Mouse (Mus musculus): ENCODE measurements around the gene Drd3. TPM values are rescaled to one million over a fixed set of nuclear protein-coding genes. Genes with fewer than 3 reads are reported as not detected.

Drd3 gene
- not detected for total RNA-seq (2021)
- long read RNA-seq, experiment 1, result 0 reads
- long read RNA-seq, experiment 2, result 0 reads

GRCm38 (mm10) chr16:43753751-43754150, at the start of gene Drd3:
TSS of gene Drd3 (plus strand) at chr16:43754026.
- intact Hi-C loops (cut with DNase I), result no loop called here
- DNase-seq, result no peak

GRCm38 (mm10) chr16:43708335-43709061, 45.3 kb upstream of the Drd3 start:
- intact Hi-C loops (cut with DNase I), result no loop called here

GRCm38 (mm10) chr16:43709062-43709413, 44.8 kb upstream of the Drd3 start:
- no peak for DNase-seq
- intact Hi-C loops (cut with DNase I), result no loop called here

More at GRCm38 (mm10) chr16:43708335-43709061, 45.3 kb upstream of the Drd3 start:
- no peak for DNase-seq

- DNase-seq, result no peak
- intact Hi-C loops (cut with DNase I), result no loop called here
Observed at GRCm38 (mm10) chr16:43709432-43710133, 44.2 kb upstream of the Drd3 start.

GRCm38 (mm10) chr16:43710134-43710475, 43.7 kb upstream of the Drd3 start:
- intact Hi-C loops (cut with DNase I), result no loop called here

GRCm38 (mm10) chr16:43710651-43711050, 43.2 kb upstream of the Drd3 start:
- intact Hi-C loops (cut with DNase I), result no loop called here
- peak; percentile 30 to 34 for DNase-seq

More at GRCm38 (mm10) chr16:43710134-43710475, 43.7 kb upstream of the Drd3 start:
- no peak for DNase-seq

GRCm38 (mm10) chr16:43711361-43711760, 42.5 kb upstream of the Drd3 start:
- DNase-seq, result no peak
- intact Hi-C loops (cut with DNase I), result no loop called here

GRCm38 (mm10) chr16:43724444-43724843, 29.4 kb upstream of the Drd3 start:
- DNase-seq, result no peak
- intact Hi-C loops (cut with DNase I), result no loop called here

GRCm38 (mm10) chr16:43729506-43730221, 24.2 kb upstream of the Drd3 start:
- intact Hi-C loops (cut with DNase I), result no loop called here
- no peak for DNase-seq

GRCm38 (mm10) chr16:43730281-43730680, 23.5 kb upstream of the Drd3 start:
- intact Hi-C loops (cut with DNase I), result no loop called here
- DNase-seq, result no peak

- DNase-seq, result no peak
- intact Hi-C loops (cut with DNase I), result no loop called here
Observed at GRCm38 (mm10) chr16:43732496-43732895, 21.3 kb upstream of the Drd3 start.

- DNase-seq, result no peak
- intact Hi-C loops (cut with DNase I), result no loop called here
Observed at GRCm38 (mm10) chr16:43732900-43733299, 20.9 kb upstream of the Drd3 start.

- no peak for DNase-seq
- intact Hi-C loops (cut with DNase I), result no loop called here
Observed at GRCm38 (mm10) chr16:43737933-43738332, 15.9 kb upstream of the Drd3 start.

- intact Hi-C loops (cut with DNase I), result no loop called here
- no peak for DNase-seq
Observed at GRCm38 (mm10) chr16:43740936-43741335, 12.9 kb upstream of the Drd3 start.

- no peak for DNase-seq
Observed at GRCm38 (mm10) chr16:43748424-43748823, 5.4 kb upstream of the Drd3 start.

GRCm38 (mm10) chr16:43752900-43753299, 926 bp upstream of the Drd3 start:
- intact Hi-C loops (cut with DNase I), result no loop called here
- no peak for DNase-seq

More at GRCm38 (mm10) chr16:43748424-43748823, 5.4 kb upstream of the Drd3 start:
- intact Hi-C loops (cut with DNase I), result no loop called here

GRCm38 (mm10) chr16:43772358-43772757, 18.5 kb downstream of the Drd3 start:
- DNase-seq, result no peak
- intact Hi-C loops (cut with DNase I), result no loop called here

- no peak for DNase-seq
- intact Hi-C loops (cut with DNase I), result no loop called here
Observed at GRCm38 (mm10) chr16:43772766-43773165, 18.9 kb downstream of the Drd3 start.

GRCm38 (mm10) chr16:43773506-43773905, 19.7 kb downstream of the Drd3 start:
- no peak for DNase-seq
- intact Hi-C loops (cut with DNase I), result no loop called here

GRCm38 (mm10) chr16:43776886-43777285, 23.1 kb downstream of the Drd3 start:
- DNase-seq, result no peak
- intact Hi-C loops (cut with DNase I), result loop anchor here (2.0 kb wide), 1 partner anchor 18 kb away; no protein-coding TSS in a partner anchor

- intact Hi-C loops (cut with DNase I), result no loop called here
- no peak for DNase-seq
Observed at GRCm38 (mm10) chr16:43799541-43799940, 45.7 kb downstream of the Drd3 start.
